Mouse (Mus musculus) megakaryocyte, embryonic 14.5 days (primary cell): ENCODE measurements around the gene Izumo2.

Experiments
- FLI1 ChIP-seq: IDR thresholded peaks from 2 replicates; pipeline ENCODE4 v1.6.1; 2012; ENCODE audit warnings: low read length, inconsistent platforms, mixed read lengths
- GATA1 ChIP-seq: IDR thresholded peaks from 3 replicates; pipeline ENCODE4 v1.6.1; 2012; ENCODE audit warnings: mixed read lengths, low read length, inconsistent platforms, borderline replicate concordance

DNA sequence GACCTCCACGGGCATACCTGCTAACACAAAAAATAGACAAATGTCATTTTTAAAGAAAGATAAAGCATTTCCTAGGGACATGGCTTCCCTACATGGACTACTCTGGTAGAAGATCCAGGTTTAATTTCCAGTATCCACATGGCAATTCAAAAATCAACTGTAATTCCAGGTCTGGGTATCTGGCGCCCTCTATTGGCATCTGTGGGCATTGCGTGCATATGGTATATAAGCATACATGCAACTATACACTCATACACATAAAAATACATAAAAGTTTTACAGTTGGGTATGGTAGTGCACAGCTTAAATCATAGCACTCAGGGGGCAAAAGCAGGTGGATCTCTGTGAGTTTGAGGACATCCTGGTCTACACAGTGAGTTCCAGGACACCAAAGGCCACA, 4.2 kb upstream of the Izumo2 start:
- TF ChIP-seq GATA1 (no peak), FLI1 (no peak)
